Mouse (Mus musculus) 3134 (cell line): ENCODE results near the gene Efhc1.
A peak's percentile ranks its signal among the peaks of the same experiment; 100 is the strongest.
"Not testable (repeated sequence)": the region's sequence is repeated elsewhere in the genome, so short reads cannot be mapped to it uniquely, and the experiment has no call there.

ENCODE experiments used
- DNase-seq: peaks from one replicate; pipeline ENCODE4 v3.0.0-alpha.2; 2011; ENCODE audit warnings: low spot score; ENCODE audit not compliant: insufficient read length; ENCODE audit errors: extremely low read depth

Efhc1 gene

GRCm38 (mm10) chr1:20951300-20951763, at the start of gene Efhc1:
Efhc1 (plus strand) TSS chr1:20951626.
- DNase-seq: no peak

- DNase-seq: no peak
These were observed 45.8 kb upstream of the Efhc1 start for GRCm38 (mm10) chr1:20905501-20906127.

DNA sequence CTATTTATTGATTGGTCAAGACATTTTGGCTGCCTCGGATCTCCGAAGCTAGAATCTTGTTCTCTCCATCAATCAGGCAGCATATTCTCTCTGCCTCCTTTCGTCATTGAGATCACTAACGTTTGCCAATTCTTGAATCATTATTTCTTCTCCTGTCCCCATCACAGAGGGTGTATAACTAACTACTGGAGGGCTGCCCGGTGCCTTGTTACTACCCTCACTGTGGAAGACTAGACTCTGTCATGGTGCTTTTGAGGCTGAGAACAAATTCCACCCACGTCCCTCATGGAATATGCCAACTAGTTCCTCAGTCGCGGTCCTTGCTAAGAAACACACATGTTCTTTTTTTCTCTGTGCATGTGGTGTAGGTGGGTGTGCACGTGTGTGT, 45.3 kb upstream of the Efhc1 start:
- no peak for DNase-seq

DNA sequence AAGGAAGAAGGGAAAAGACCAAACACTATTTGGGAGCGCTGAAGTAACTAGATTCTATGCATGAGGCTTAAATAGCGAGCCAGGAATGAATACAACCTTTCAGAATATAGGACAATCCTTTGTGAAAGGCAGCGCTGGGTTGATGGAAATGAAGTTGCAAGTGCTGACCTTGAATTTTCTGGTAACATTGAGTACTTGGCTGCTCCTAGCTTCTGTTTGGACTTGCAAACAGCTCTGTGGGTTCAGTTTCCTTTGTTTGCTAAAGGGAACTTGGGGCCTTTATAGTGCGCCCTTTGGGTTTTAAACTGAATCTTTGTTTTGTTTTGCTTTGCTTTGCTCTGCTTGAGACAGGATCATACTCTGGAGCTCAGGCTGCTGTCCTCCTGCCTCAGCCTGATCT, 42.9 kb upstream of the Efhc1 start:
- no peak for DNase-seq

DNA sequence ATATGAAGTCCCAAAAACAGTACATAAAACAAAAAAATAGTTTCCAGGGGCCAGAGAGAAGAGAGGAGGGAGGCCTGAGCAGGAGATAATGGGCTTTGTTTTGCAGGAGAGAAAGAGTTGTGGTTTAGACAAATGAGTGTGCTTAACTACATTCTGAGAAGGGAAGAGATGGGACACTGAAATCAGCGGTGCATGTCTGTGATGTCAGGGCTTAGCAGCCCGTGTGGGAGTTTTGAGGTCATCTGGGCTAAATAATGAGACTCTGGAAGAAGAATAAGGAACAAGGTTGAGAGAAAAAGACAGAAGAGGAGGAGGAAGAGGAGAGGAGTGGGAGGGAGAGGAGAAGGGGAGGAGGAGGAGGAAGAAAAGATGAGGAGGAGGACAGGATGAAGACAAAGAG, 39.3 kb upstream of the Efhc1 start:
- no peak for DNase-seq

GRCm38 (mm10) chr1:20912527-20913171, 38.8 kb upstream of the Efhc1 start:
- DNase-seq: no peak

- DNase-seq: no peak
These were observed 36.7 kb upstream of the Efhc1 start for GRCm38 (mm10) chr1:20914769-20915168.

- no peak for DNase-seq
These were observed 35.8 kb upstream of the Efhc1 start for GRCm38 (mm10) chr1:20915608-20916007.

DNA sequence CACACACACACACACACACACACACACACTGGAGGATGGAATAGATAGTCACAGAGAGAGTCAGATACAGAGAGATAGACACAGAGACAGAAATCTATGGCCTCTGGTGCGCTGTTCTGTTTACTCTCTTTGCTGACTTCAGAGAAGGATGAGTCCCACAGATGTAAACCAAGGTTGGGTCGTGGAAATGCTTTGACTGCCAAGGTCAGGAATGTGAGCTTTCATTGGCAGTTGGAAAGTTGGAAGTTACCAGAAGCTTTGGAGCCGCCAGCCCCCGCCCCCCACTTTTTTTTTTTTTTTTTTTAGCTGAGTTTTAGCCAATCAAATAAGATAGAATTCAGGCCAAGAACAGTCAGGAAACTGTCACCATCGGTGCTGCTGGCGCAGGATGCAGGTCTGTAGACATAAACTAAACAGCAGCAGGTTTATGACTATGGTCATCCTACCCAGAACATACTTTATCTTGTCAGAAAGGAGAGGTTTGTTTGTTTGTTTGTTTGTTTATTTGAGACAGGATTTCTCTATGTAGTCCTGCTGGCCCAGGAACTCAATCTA, 33.9 kb upstream of the Efhc1 start:
- no peak for DNase-seq

DNA sequence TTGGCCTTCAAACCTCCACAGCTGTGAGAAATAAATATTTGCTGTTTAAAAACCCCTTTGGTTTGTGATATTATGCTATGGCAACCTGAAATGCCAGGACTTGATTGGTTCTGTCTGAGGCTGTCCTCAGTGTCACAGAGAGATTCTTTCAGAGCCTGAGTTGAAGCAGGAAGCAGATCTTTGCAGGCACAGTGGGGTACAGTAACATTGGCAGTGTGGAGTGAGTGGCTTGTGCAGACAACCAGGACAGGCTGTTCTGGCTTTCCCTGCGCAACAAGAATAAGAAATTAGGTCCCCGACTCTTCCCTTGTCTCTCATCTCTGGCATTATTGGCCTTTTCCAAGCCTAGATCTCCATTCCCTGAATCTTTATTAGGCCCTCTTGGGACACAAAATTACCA, 31.7 kb upstream of the Efhc1 start:
- DNase-seq: no peak

GRCm38 (mm10) chr1:20921081-20921528, 30.3 kb upstream of the Efhc1 start:
- no peak for DNase-seq

DNA sequence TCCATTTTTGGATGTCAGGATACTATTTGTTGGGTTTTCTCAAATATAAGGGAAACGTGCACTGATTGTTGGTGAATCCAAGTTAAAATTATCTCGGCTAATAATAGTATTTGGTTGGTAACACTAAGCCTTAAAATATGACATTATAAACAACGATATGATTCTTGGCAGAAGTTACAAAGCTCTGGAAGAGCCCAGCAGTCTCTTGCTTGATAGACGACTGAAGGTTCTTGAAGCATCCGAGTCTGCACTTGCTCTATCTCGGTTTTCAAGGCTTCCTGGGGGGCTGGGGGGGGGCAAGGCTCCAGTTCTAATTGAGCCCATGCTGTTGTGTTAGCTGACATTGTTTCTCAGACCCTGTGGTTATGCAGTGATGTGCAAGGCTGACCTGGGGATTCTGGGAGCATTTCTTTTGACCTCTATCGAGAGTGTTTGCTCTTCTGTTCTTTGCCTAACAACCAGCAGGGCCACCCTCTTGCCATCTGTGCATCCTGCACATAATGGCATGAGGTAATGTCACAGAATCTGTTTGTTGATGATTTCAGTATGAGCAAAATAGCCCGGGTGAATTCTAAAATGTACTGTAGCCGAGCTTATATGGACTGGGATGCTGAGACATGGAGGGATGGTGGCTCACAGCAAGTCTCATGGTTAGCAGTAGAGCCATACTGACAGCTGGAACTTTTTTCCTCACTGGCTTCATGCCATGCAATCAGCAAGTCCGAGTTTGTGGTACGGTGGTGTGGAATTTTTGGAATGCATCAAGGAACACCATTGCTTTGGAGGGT, 28.6 kb upstream of the Efhc1 start:
- peak; percentile 20 for DNase-seq

DNA sequence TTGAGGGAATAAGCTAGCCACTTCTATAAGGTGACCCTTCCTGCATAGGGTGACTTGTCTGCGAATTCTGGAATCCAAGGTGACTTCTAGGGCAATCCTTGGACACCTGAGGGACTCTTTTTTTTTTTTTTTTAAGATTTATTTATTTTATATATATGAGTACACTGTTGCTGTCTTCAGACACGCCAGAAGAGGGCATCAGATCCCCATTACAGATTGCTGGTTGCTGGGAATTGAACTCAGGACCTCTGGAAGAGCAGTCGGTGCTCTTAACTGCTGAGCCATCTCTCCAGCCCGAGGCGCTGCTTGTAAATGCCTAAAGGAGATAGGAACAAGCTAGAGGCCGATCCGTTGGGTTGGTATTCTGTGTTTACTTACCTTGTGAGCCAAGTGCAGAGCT, 26.1 kb upstream of the Efhc1 start:
- not testable (repeated sequence) for DNase-seq

GRCm38 (mm10) chr1:20925926-20926325, 25.5 kb upstream of the Efhc1 start:
- DNase-seq: no peak

DNA sequence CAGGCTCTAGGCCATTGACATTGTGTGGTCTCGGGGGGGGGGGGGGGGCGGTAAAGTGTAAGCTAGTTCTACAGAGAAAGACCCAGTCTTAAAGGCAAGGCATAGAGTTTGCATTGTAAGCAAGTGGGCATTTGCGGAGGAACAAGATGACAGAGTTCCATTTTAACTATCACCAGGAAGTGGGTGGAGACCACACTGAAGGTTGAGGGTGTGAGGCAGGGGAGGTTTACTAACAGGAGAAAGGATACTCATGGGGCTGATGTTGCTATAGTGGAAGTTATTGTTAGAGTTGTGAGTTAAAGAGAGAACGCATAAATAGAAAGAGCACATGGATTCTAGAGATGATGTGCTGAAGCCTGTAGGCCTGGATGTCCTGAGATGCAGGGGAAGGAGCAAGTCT, 25.1 kb upstream of the Efhc1 start:
- DNase-seq: no peak

- DNase-seq: no peak
These were observed 22.9 kb upstream of the Efhc1 start for GRCm38 (mm10) chr1:20928487-20928886.

GRCm38 (mm10) chr1:20933457-20933856, 18.0 kb upstream of the Efhc1 start:
- peak; percentile 22 for DNase-seq

- peak; percentile 23 for DNase-seq
These were observed 16.3 kb upstream of the Efhc1 start for GRCm38 (mm10) chr1:20935106-20935505.

GRCm38 (mm10) chr1:20939046-20939445, 12.4 kb upstream of the Efhc1 start:
- no peak for DNase-seq

DNA sequence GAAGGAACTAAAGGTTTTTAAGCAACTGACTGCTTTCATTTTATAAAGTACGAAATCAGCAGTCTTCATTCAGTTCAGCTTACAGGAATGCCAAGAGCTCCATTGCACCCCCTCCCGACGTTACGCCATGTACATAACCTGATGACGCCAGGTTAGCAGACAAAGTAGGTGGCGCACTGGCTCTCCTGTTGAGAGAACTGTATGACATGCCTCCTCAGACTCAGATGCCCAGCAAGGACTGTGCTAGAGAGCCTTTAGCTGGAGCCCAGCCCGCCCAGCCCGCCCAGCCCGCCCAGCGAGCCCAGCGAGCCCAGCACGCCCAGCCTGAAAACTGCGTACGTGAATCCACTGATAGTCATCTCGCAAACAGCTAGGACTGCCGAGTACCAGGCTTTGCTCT, 11.3 kb upstream of the Efhc1 start:
- no peak for DNase-seq

- DNase-seq: no peak
These were observed 10.1 kb upstream of the Efhc1 start for GRCm38 (mm10) chr1:20941322-20941721.
